24 mouse cellular contexts compared by ENCODE assay signal in the genomic region with DNA sequence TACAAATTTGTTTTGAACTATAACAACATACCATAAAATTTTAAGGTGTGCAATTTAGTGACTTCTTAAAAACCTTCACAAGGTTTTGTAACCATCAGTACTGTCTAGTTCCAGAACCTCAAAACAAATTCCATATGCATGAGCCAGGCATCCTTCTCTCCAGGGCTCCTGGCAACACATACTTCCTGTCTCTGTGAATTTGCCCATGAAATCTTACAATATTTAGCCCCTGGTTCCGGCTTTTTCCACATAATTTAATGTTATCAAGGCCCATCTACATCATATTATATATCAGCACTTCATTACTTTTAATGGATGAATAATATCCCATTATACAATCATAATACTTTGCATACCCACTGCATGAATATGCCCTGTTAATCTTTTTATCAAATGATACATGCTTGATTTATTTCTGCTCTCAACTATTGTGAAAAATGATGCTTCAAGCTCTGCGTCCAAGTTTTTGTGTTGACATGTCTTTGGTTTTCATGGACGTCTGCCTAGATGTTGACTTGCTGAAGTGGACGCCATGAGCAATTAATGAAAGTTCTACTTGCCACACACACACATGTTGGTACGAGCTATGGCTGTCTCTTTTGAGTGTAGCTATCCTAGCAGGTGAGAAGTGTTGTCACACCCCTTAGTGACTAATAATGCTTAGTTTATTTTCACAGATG.
DNase-seq lines count a peak whose midpoint lies in the region; ATAC-seq and TF ChIP-seq lines count a peak whose summit lies in the region.
"Had no signal": no experiment of that assay in that cellular context is flagged by ENCODE, and none has a peak within 500 bp of the region (broad histone marks: within the 10 kb centered on the region; RNA-seq: fewer than 3 reads in every experiment).

No protein-coding gene starts in this region.

- no peaks in the 10 kb centered on the region for H3K4me1 ChIP-seq in embryonic facial prominence, embryonic 14.5 days (ENCODE audit: control insufficient read depth, insufficient read depth, low read length)
- H3K4me1 ChIP-seq in embryonic facial prominence, embryonic 10.5 days = no peaks in the 10 kb centered on the region; the same call in 1 of the 2 replicates
- H3K4me1 ChIP-seq: embryonic facial prominence, embryonic 12.5 days; forebrain, embryonic 10.5 days; forebrain, embryonic 13.5 days; hindbrain, embryonic 10.5 days; hindbrain, embryonic 13.5 days; intestine, embryonic 15.5 days had no signal

- 66% methylated on average over 5 of the region's 5 CpGs for WGBS in embryonic facial prominence, embryonic 14.5 days
- 84% methylated on average over 5 of the region's 5 CpGs for WGBS in embryonic facial prominence, embryonic 10.5 days

- no peak overlapping the region for H3K9ac ChIP-seq in embryonic facial prominence, embryonic 14.5 days (ENCODE audit: low read depth, low read length)
- H3K9ac ChIP-seq: embryonic facial prominence, embryonic 12.5 days; forebrain, embryonic 13.5 days; hindbrain, embryonic 13.5 days; intestine, embryonic 15.5 days had no signal

- no peak overlapping the region for H3K27ac ChIP-seq in embryonic facial prominence, embryonic 14.5 days (replicated peaks; ENCODE audit: low read depth, low read length)
- no peak overlapping the region for H3K27ac ChIP-seq in embryonic facial prominence, embryonic 10.5 days (replicated peaks)
- H3K27ac ChIP-seq: embryonic facial prominence, embryonic 12.5 days; forebrain, embryonic 10.5 days; forebrain, embryonic 13.5 days; hindbrain, embryonic 10.5 days; hindbrain, embryonic 13.5 days; intestine, embryonic 15.5 days had no signal

- H3K79me3 ChIP-seq in C2C12 (ENCODE audit: low read depth) = no peaks in the 10 kb centered on the region

- ATAC-seq in embryonic facial prominence, embryonic 14.5 days (ENCODE audit: low read depth) = no peak
- ATAC-seq: forebrain, embryonic 13.5 days; forebrain, embryonic 16.5 days; hindbrain, embryonic 16.5 days; intestine, embryonic 15.5 days had no signal

- DNase-seq in embryonic facial prominence, embryonic 14.5 days (ENCODE audit: low spot score) = peak; percentile 43
- no peak for DNase-seq in embryonic facial prominence, embryonic 10.5 days (ENCODE audit: low spot score)
- peak; percentile 23 for DNase-seq in adipocyte (ENCODE audit: low spot score)
- DNase-seq in cerebellum, postnatal 14 days = no peak
- no peak for DNase-seq in ovary, adult 18-20 months (ENCODE audit: low spot score)
- DNase-seq: adrenal gland, adult 8-10 months; adrenal gland, postnatal 25 days; cerebellum, adult 11-12 months; cerebellum, adult 8-10 months; cerebellum, postnatal 10 days; gastrocnemius, postnatal 10 days; gastrocnemius, postnatal 36 days; heart, postnatal 36 days; kidney, adult 2 months had no signal

- no peak overlapping the region for H3ac ChIP-seq in C2C12 (ENCODE audit: control insufficient read depth, insufficient read length, low read depth)

- no peak overlapping the region for H3K4me2 ChIP-seq in embryonic facial prominence, embryonic 14.5 days (ENCODE audit: low read depth, low read length)
- H3K4me2 ChIP-seq: embryonic facial prominence, embryonic 12.5 days; forebrain, embryonic 13.5 days; heart, embryonic 11.5 days; hindbrain, embryonic 13.5 days; intestine, embryonic 15.5 days had no signal

- no peak overlapping the region for H3K4me3 ChIP-seq in embryonic facial prominence, embryonic 14.5 days (ENCODE audit: low read depth, low read length)
- no peak overlapping the region for H3K4me3 ChIP-seq in embryonic facial prominence, embryonic 10.5 days
- H3K4me3 ChIP-seq in C2C12 (ENCODE audit: insufficient read depth, poor library complexity, severe bottlenecking) = no peak overlapping the region
- H3K4me3 ChIP-seq: embryonic facial prominence, embryonic 12.5 days; forebrain, embryonic 10.5 days; forebrain, embryonic 13.5 days; hindbrain, embryonic 10.5 days; hindbrain, embryonic 13.5 days; intestine, embryonic 15.5 days had no signal

- H3K36me3 ChIP-seq in embryonic facial prominence, embryonic 14.5 days (ENCODE audit: control insufficient read depth, insufficient read depth, low read length) = no peaks in the 10 kb centered on the region
- H3K36me3 ChIP-seq in embryonic facial prominence, embryonic 10.5 days (replicated peaks) = no peaks in the 10 kb centered on the region
- H3K36me3 ChIP-seq in C2C12 (ENCODE audit: control insufficient read depth, insufficient read depth) = no peaks in the 10 kb centered on the region
- H3K36me3 ChIP-seq: embryonic facial prominence, embryonic 12.5 days; forebrain, embryonic 10.5 days; hindbrain, embryonic 10.5 days; hindbrain, embryonic 13.5 days; intestine, embryonic 15.5 days had no signal

- TF ChIP-seq CTCF in C2C12 (IDR thresholded peaks at IDR 0.05; ENCODE audit: control insufficient read depth, insufficient read depth, insufficient read length) = no peak

- no peaks in the 10 kb centered on the region for H3K27me3 ChIP-seq in embryonic facial prominence, embryonic 14.5 days (replicated peaks; ENCODE audit: control insufficient read depth, insufficient read depth, low read length)
- H3K27me3 ChIP-seq in embryonic facial prominence, embryonic 10.5 days (replicated peaks; ENCODE audit: low read depth, poor library complexity, severe bottlenecking) = no peaks in the 10 kb centered on the region
- no peaks in the 10 kb centered on the region for H3K27me3 ChIP-seq in C2C12 (ENCODE audit: control insufficient read depth, insufficient read depth, insufficient read length)
- H3K27me3 ChIP-seq: embryonic facial prominence, embryonic 12.5 days; forebrain, embryonic 13.5 days; hindbrain, embryonic 13.5 days; intestine, embryonic 15.5 days had no signal

- H3K79me2 ChIP-seq in C2C12 (ENCODE audit: control insufficient read depth, insufficient read depth) = no peaks in the 10 kb centered on the region

- no peaks in the 10 kb centered on the region for H3K9me3 ChIP-seq in embryonic facial prominence, embryonic 14.5 days (ENCODE audit: control insufficient read depth, low read length)
- H3K9me3 ChIP-seq in embryonic facial prominence, embryonic 10.5 days = no peaks in the 10 kb centered on the region
- H3K9me3 ChIP-seq: embryonic facial prominence, embryonic 12.5 days; forebrain, embryonic 10.5 days; forebrain, embryonic 13.5 days; hindbrain, embryonic 10.5 days; hindbrain, embryonic 13.5 days; intestine, embryonic 15.5 days had no signal

TF ChIP-seq in C2C12, 6 proteins besides CTCF, POLR2A, EP300 and RAD21:
- TF ChIP-seq FOSL1 (IDR thresholded peaks at IDR 0.05; ENCODE audit: insufficient read depth, low read length, poor library complexity, severe bottlenecking) (peak; percentile 43), CEBPB (IDR thresholded peaks at IDR 0.05; ENCODE audit: low read depth) (no peak), MAX (IDR thresholded peaks at IDR 0.05) (no peak)

Comparison
In these comparisons a context has a peak if more than half of its experiments do, and no peak if none do; other contexts are left out.
1. DNase-seq: peak in embryonic facial prominence, embryonic 14.5 days (single experiment) and adipocyte (single experiment); none in embryonic facial prominence, embryonic 10.5 days (single experiment), cerebellum, postnatal 14 days (0 of 2) and ovary, adult 18-20 months (single experiment).